Mouse (Mus musculus) cortical plate, adult 2 months (tissue): Measurements from ENCODE around the gene Rab2b. TPM values are rescaled to one million over a fixed set of nuclear protein-coding genes. Genes with fewer than 3 reads are reported as not detected.

Experiments
- H3K27ac ChIP-seq: fragments of 200-500 bp; 2 replicates; pipeline ENCODE4 v1.5.1; 2012; ENCODE audit warnings: low read length, control low read depth, inconsistent platforms; ENCODE audit not compliant: insufficient read depth
- H3K4me1 ChIP-seq: fragments of 200-500 bp; 2 replicates; pipeline ENCODE4 v1.6.1; 2011; ENCODE audit warnings: low read length; ENCODE audit not compliant: control insufficient read depth, insufficient read depth
- H3K4me3 ChIP-seq: fragments of 200-500 bp; 2 replicates; pipeline ENCODE4 v1.5.1; 2011; ENCODE audit warnings: mild to moderate bottlenecking, low read length, control low read depth; ENCODE audit not compliant: insufficient read depth
- CTCF ChIP-seq: fragments of 200-500 bp; IDR thresholded peaks from 2 replicates; pipeline ENCODE4 v1.5.1; 2011; ENCODE audit warnings: mild to moderate bottlenecking, control low read depth, low read length; ENCODE audit not compliant: insufficient read depth; ENCODE audit errors: extremely low read depth
- POLR2A ChIP-seq: fragments of 200-500 bp; IDR thresholded peaks from 2 replicates; pipeline ENCODE4 v1.6.1; 2011; ENCODE audit warnings: mild to moderate bottlenecking, low read length, control low read depth; ENCODE audit not compliant: insufficient read depth; ENCODE audit errors: extremely low read depth
- polyA plus RNA-seq: library from polyadenylated mRNA; depleted of rRNA; stranded (reverse); fragments of >200 nt; gene quantifications from 2 replicates; pipeline ENCODE4 v1.2.3, GENCODE M21; 2012; rRNA removed

Rab2b gene
- polyA plus RNA-seq, 1 experiment, result 44.4 TPM

GRCm38 (mm10) chr14:52225972-52226371 lies 53.4 kb downstream of the Rab2b start:
- TF ChIP-seq POLR2A, result no peak
- TF ChIP-seq CTCF, result no peak
- no peak overlapping the region for H3K27ac ChIP-seq
- no peaks in the 10 kb centered on the region for H3K4me1 ChIP-seq
- H3K4me3 ChIP-seq, result no peak overlapping the region

- TF ChIP-seq CTCF (no peak), POLR2A (no peak)
- Histone ChIP-seq H3K4me1 (no peaks in the 10 kb centered on the region), H3K4me3 (no peak overlapping the region), H3K27ac (no peak overlapping the region)
Observed at GRCm38 (mm10) chr14:52217261-52217660, 62.1 kb downstream of the Rab2b start.

Other genes with a start within 250 kb of the Rab2b start
- not detected in 2 replicates for gene Olfr221, start 237.1 kb downstream of the Rab2b start, polyA plus RNA-seq
- gene Hnrnpc, start 175.5 kb downstream of the Rab2b start, polyA plus RNA-seq, result 215 and 219 TPM in 2 replicates
- gene Rpgrip1, start 168.8 kb downstream of the Rab2b start, polyA plus RNA-seq, result 1.3 and 1.8 TPM in 2 replicates
- 25.6 and 28.2 TPM in 2 replicates for gene Supt16, start 82.1 kb downstream of the Rab2b start, polyA plus RNA-seq
- gene Chd8, start 21.8 kb downstream of the Rab2b start, polyA plus RNA-seq, result 53.5 and 60.7 TPM in 2 replicates
- 41.2 and 42.4 TPM in 2 replicates for gene Tox4, start 399 bp downstream of the Rab2b start, polyA plus RNA-seq
- 28.7 and 28.8 TPM in 2 replicates for gene Mettl3, start 25.6 kb upstream of the Rab2b start, polyA plus RNA-seq
- 24.6 and 26.5 TPM in 2 replicates for gene Sall2, start 49.2 kb upstream of the Rab2b start, polyA plus RNA-seq
- not detected in 2 replicates for gene Olfr1513, start 76.9 kb upstream of the Rab2b start, polyA plus RNA-seq
- gene Olfr1512, start 99.6 kb upstream of the Rab2b start, polyA plus RNA-seq, result not detected in 2 replicates
- not detected in 2 replicates for gene Olfr1511, start 117.8 kb upstream of the Rab2b start, polyA plus RNA-seq
- not detected in 2 replicates for gene Olfr1510, start 134.8 kb upstream of the Rab2b start, polyA plus RNA-seq
- gene Olfr1509, start 163.4 kb upstream of the Rab2b start, polyA plus RNA-seq, result not detected in 2 replicates
- not detected in 2 replicates for gene Olfr1508, start 187.9 kb upstream of the Rab2b start, polyA plus RNA-seq
- gene Olfr1507, start 216.2 kb upstream of the Rab2b start, polyA plus RNA-seq, result not detected in 2 replicates